Mouse (Mus musculus): Measurements from ENCODE around the gene 4930544D05Rik.
"Not testable (repeated sequence)": the region's sequence is repeated elsewhere in the genome, so short reads cannot be mapped to it uniquely, and the experiment has no call there.

Gene 4930544D05Rik

GRCm38 (mm10) chr11:70615516-70616093 lies at the start of gene 4930544D05Rik:
Gene 4930544D05Rik (plus strand): TSS chr11:70615848.
- no peak for DNase-seq

GRCm38 (mm10) chr11:70566586-70566985 lies 49.1 kb upstream of the 4930544D05Rik start:
- no peak for DNase-seq

- not testable (repeated sequence) for DNase-seq
Measured at GRCm38 (mm10) chr11:70570614-70571013, 45.0 kb upstream of the 4930544D05Rik start.

- DNase-seq: no peak
Measured at GRCm38 (mm10) chr11:70571641-70572040, 44.0 kb upstream of the 4930544D05Rik start.

GRCm38 (mm10) chr11:70572348-70572902 lies 43.2 kb upstream of the 4930544D05Rik start:
- DNase-seq: no peak

GRCm38 (mm10) chr11:70573872-70574271 lies 41.8 kb upstream of the 4930544D05Rik start:
- no peak for DNase-seq

- DNase-seq: no peak
Measured at GRCm38 (mm10) chr11:70577201-70577600, 38.4 kb upstream of the 4930544D05Rik start.

GRCm38 (mm10) chr11:70578962-70579361 lies 36.7 kb upstream of the 4930544D05Rik start:
- DNase-seq: no peak

- no peak for DNase-seq
Measured at GRCm38 (mm10) chr11:70579710-70580357, 35.8 kb upstream of the 4930544D05Rik start.

GRCm38 (mm10) chr11:70580358-70580720 lies 35.3 kb upstream of the 4930544D05Rik start:
- no peak for DNase-seq

GRCm38 (mm10) chr11:70580921-70581320 lies 34.7 kb upstream of the 4930544D05Rik start:
- DNase-seq: no peak

- no peak for DNase-seq
Measured at GRCm38 (mm10) chr11:70582196-70582595, 33.5 kb upstream of the 4930544D05Rik start.

GRCm38 (mm10) chr11:70583022-70583714 lies 32.5 kb upstream of the 4930544D05Rik start:
- no peak for DNase-seq

- no peak for DNase-seq
Measured at GRCm38 (mm10) chr11:70583775-70584174, 31.9 kb upstream of the 4930544D05Rik start.

GRCm38 (mm10) chr11:70585457-70585856 lies 30.2 kb upstream of the 4930544D05Rik start:
- no peak for DNase-seq

GRCm38 (mm10) chr11:70586261-70586660 lies 29.4 kb upstream of the 4930544D05Rik start:
- no peak for DNase-seq

- DNase-seq: no peak
Measured at GRCm38 (mm10) chr11:70586954-70587353, 28.7 kb upstream of the 4930544D05Rik start.

- DNase-seq: no peak
Measured at GRCm38 (mm10) chr11:70591733-70592132, 23.9 kb upstream of the 4930544D05Rik start.

GRCm38 (mm10) chr11:70594253-70594989 lies 21.2 kb upstream of the 4930544D05Rik start:
- DNase-seq: no peak

- no peak for DNase-seq
Measured at GRCm38 (mm10) chr11:70595638-70596037, 20.0 kb upstream of the 4930544D05Rik start.

GRCm38 (mm10) chr11:70596094-70596493 lies 19.6 kb upstream of the 4930544D05Rik start:
- DNase-seq: no peak

- no peak for DNase-seq
Measured at GRCm38 (mm10) chr11:70597301-70597700, 18.3 kb upstream of the 4930544D05Rik start.

- no peak for DNase-seq
Measured at GRCm38 (mm10) chr11:70598451-70598953, 17.1 kb upstream of the 4930544D05Rik start.
